Mouse (Mus musculus) v-Abl transformed pro-B cells (cell line): ENCODE results near the gene Psd4.

Experiments used
- in situ Hi-C, 2 experiments: fragments of 400-800 bp; cut with MboI; formaldehyde crosslinking; loops; one replicate each; pipeline ENCODE4 v1.15.1; 2025; ENCODE audit not compliant: unreplicated experiment in 2 of 2

Psd4 gene

GRCm38 (mm10) chr2:24367030-24367894 lies at the start of gene Psd4:
TSS of gene Psd4 (plus strand) at chr2:24367580.
- in situ Hi-C loops, result loop anchor here (5.0 kb wide), 2 partner anchors 35 to 40 kb away; no protein-coding TSS in a partner anchor

- in situ Hi-C loops, result no loop called here
These were observed 49.3 kb upstream of the Psd4 start for GRCm38 (mm10) chr2:24317919-24318598.

GRCm38 (mm10) chr2:24335333-24335732 lies 32.0 kb upstream of the Psd4 start:
- in situ Hi-C loops, result no loop called here

DNA sequence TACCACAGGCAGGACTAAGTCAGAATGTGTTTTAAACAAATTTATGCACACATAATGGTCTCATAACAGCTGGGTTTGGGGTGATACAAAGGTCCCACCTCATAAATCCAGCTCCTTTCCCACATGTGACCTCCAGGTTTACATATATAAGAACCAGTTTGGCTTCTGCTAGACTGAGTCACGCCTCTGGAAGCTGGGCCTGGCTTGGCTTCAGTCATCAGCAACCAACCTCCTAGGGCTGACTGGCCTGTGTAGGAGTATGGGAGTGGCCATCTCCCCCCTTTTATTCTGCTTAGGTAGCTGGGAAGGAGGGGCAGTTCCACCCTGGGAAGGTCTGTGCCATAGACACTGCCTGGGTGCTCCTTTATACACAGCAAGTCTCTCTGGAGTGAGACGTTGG lies 30.8 kb upstream of the Psd4 start, which contains the start of gene Il1rn:
Gene Il1rn (plus strand): TSS at position 309 of the 400 bp plus-strand sequence.
- in situ Hi-C loops, result no loop called here

GRCm38 (mm10) chr2:24341395-24341885 lies 25.9 kb upstream of the Psd4 start:
- in situ Hi-C loops, result no loop called here

DNA sequence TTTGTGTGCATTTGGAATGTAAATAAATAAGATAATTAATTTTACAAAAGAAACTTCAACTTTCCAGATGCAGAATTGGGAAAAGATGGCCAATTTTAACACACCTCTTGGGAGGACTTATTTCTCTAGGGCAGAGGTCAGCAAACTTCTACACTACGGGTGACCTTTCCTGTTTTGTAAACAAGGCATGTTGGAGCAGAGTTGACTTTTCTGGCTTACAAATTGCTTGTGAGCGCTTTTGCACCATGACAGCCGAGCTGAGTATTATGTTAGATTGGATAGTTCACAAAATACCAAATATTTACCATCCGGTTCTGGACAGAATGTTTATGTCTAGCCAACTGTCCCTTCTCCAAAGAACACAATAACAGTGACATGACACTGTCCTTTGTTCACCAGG lies 22.8 kb upstream of the Psd4 start:
- in situ Hi-C loops, result loop anchor here in 1 of 2 experiments (5.0 kb wide), 1 partner anchor 42 kb away; no protein-coding TSS in a partner anchor

DNA sequence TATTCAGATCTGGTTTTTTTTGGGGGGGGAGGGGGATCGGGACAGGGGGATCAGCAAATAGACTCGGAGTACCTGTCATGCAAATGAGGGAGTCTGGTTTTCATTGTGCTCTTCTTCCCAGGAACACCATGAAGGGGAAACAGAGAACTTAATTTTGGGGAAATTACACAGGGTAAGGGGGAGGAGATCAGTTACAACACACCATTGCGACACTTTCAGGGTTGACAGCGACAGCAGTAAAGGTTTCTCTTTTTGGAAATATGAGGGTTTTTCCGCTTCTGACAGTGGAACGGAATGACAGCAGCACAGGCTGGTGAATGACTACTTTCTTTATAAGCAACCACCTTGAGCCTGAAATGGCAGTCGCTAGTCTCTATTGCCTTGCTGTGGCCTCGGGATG lies 22.3 kb upstream of the Psd4 start:
- in situ Hi-C loops, result loop anchor here in 1 of 2 experiments (5.0 kb wide), 1 partner anchor 43 kb away; no protein-coding TSS in a partner anchor

DNA sequence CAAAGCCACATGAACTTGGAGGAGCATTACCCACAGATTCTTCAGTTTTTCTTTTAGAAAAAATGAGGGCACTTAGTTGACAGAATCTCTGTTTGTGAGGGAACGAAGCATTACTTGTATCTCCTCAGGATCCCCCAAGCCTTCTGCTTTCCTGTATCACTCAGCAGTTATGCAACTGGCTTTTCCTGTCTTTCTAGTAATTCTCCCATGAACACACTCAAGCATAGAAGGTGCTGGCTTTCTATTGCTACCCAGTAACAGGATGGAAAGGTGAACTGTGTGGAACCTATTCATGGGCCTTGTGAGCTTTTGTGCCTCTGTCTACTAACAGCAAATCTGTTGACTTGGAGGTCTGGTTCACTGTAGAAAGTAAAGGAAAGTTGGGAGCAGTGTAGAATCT lies 19.5 kb upstream of the Psd4 start:
- in situ Hi-C loops, result loop anchor here in 1 of 2 experiments (5.0 kb wide), 1 partner anchor 46 kb away; no protein-coding TSS in a partner anchor

DNA sequence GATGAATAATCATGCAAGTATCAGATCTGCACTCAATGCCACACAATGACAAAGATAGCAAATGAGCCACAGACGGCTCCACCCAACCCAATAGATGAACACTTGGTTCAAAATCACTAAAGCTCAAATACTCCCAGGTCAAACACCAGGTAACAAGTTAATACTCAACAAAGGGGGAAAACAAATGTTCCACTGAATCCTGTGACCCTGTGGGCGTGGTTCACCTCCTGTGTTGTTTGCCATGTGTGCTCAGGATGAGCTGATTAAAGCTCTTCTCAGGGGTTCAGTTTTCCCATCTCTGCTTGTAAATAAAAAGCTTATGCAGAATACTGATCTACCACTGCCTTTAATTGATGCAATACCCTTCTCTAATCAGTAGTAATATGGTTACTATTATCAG lies 16.2 kb upstream of the Psd4 start:
- in situ Hi-C loops, result no loop called here

DNA sequence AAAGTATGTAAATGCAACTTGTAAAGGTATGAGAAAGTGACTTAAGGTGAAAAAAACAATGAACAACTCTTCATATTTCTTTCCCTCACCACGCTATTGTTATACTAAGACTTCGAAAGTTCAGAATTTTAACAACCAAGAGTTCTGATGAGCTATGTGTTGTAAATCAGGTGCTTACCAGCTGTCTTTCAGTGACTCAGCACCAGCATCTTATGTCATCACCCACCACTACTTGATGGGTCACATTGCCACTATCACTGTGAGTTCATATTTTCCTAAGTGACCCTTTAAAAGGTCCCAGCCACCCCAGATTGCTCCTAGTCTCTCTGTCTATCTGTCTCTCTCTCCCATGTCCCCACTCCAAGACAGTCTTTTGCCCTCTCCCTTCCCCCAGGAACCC lies 14.3 kb upstream of the Psd4 start:
- in situ Hi-C loops, result no loop called here

DNA sequence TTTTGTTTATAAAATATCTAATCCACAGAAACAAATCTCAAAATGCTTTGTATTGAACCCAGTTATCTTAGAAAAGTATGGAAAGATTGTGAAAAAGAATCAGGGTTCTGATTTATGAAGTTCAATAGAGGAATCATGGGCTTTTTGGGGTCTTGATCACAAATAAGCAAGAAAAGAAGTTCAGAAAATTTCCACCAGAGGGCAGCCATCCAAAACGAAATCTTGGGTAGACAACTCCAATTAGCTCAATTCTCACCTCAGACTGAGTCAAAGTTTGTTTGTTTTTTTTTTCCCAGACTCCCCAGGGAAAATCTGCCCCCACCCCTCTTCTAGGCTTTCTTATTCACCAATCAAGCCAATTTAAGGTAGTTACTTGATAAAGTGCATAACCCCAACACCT lies 9.7 kb upstream of the Psd4 start:
- in situ Hi-C loops, result no loop called here

- in situ Hi-C loops, result no loop called here
These were observed 8.0 kb upstream of the Psd4 start for GRCm38 (mm10) chr2:24359347-24359746.

GRCm38 (mm10) chr2:24363818-24364217 lies 3.6 kb upstream of the Psd4 start:
- in situ Hi-C loops, result loop anchor here in 1 of 2 experiments (5.0 kb wide), 1 partner anchor 67 kb away; no protein-coding TSS in a partner anchor

DNA sequence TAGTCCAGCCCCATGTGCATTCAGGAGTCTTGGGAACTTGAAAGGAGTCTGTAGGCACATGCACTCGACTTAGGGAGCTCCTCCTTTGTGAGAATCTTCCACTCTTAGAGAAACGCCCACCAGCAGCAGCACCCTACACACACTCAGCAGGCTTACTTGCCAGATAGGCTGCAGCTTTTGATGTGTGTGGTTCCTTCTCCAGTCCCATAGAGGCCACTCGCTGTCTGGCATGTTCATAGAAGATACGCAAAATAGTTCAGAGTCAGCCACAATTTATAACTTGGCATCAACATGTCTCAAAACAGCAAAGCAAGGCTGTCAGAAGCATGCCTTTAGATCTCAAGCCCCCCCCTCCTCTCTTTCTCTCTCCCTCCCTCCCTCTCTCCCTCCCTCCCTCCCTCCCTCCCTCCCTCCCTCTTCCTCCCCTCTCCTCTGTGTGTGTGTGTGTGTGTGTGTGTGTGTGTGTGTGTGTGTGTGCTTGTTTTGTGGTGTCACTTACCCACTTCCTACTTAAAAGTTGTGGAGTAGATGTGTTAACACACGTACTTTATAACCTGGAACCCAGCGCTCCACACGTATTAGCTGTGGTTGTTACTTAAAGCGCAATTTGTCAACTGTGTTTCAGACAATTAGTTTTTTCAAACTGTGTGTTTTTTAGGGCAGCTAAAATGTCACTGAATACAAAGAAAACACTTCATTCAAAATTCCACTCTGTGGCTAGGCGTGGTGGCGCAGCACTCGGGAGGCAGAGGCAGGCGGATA lies 985 bp upstream of the Psd4 start:
- in situ Hi-C loops, result loop anchor here (5.0 kb wide), 2 partner anchors 36 to 41 kb away; no protein-coding TSS in a partner anchor

GRCm38 (mm10) chr2:24367895-24368261 lies 498 bp downstream of the Psd4 start:
- in situ Hi-C loops, result loop anchor here (5.0 kb wide), 2 partner anchors 34 to 39 kb away; no protein-coding TSS in a partner anchor

GRCm38 (mm10) chr2:24378747-24379450 lies 11.5 kb downstream of the Psd4 start:
- in situ Hi-C loops, result no loop called here

GRCm38 (mm10) chr2:24382456-24383230 lies 15.3 kb downstream of the Psd4 start:
- in situ Hi-C loops, result no loop called here

- in situ Hi-C loops, result no loop called here
These were observed 16.3 kb downstream of the Psd4 start for GRCm38 (mm10) chr2:24383636-24384035.

- in situ Hi-C loops, result no loop called here
These were observed 17.0 kb downstream of the Psd4 start for GRCm38 (mm10) chr2:24384393-24384792.
